Mouse (Mus musculus) stomach, postnatal 0 days (tissue): Measurements from ENCODE around the gene Abhd8.

Source experiments
- CTCF ChIP-seq: IDR thresholded peaks from 2 replicates; pipeline ENCODE4 v1.5.1; 2016; ENCODE audit warnings: antibody characterized with exemption, low read depth, mild to moderate bottlenecking, moderate library complexity
- EP300 ChIP-seq: optimal IDR thresholded peaks from 2 replicates; pipeline ENCODE3; 2016; ENCODE audit warnings: antibody characterized with exemption

DNA sequence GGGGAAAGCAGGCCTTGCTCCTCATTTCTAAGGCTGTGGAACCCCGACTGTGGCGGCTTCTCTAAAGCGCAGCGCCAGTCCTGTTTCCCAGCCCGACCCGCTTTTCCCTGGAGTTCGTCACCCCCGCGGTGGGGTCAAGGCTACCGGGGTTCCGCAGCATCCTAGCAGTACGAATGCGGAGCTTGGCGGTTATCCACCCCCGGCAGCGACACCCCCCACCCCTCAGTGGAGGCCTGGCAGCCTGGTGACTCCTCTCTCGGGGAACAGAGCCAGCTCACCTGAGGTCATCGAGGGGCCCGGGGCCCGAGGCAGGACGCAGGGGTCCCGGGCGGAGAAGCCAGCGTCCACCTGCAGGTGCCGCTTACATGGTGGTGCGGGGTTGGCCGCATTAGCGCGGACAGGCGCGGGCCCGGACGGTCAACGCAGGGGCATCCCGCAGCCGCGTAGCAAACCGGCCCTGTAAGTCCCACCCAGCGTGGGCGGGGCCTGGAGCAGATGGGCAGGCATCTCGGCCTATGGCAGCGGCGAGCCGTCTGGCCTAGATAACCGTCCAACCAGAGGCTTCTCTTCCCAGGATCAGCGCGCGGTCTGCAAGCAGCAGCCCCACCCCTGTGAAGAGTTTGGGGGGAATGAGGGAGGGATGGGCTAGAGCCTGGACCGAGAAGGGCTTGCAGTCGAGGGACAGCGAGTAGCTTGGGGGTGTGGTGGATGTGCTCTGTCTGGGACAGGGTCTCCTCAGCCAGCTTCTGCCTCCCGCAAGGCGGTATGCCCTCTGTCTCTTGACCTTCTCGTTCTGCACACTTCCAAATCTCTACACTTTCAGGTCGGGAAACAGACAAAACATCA lies at the start of gene Abhd8:
- no peak for TF ChIP-seq EP300
- TF ChIP-seq CTCF, result no peak
